ENCODE assay signal across 12 mouse cellular contexts in genomic region chr1:52971881-52972503, GRCm38 (mm10). TPM values are rescaled to one million over a fixed set of nuclear protein-coding genes. Genes with fewer than 3 reads are reported as not detected.
DNase-seq lines count a peak whose midpoint lies in the region; ATAC-seq lines count a peak whose summit lies in the region.
"Had no signal": no experiment of that assay in that cellular context is flagged by ENCODE, and none has a peak within 500 bp of the region (broad histone marks: within the 10 kb centered on the region; RNA-seq: fewer than 3 reads in every experiment).

No protein-coding gene starts in this region.

- H3K27me3 ChIP-seq in forebrain, embryonic 12.5 days: no peaks in the 10 kb centered on the region
- no peaks in the 10 kb centered on the region for H3K27me3 ChIP-seq in forebrain, embryonic 11.5 days (ENCODE audit: control insufficient read depth, insufficient read depth, low read length)
- no peaks in the 10 kb centered on the region for H3K27me3 ChIP-seq in hindbrain, embryonic 13.5 days
- H3K27me3 ChIP-seq in midbrain, embryonic 14.5 days (ENCODE audit: control insufficient read depth, insufficient read depth, low read length): no peaks in the 10 kb centered on the region

- WGBS in forebrain, embryonic 12.5 days: 77% methylated on average over 2 of the region's 2 CpGs
- WGBS in forebrain, embryonic 11.5 days: 81% methylated on average over 2 of the region's 2 CpGs
- WGBS in hindbrain, embryonic 13.5 days: 77% methylated on average over 2 of the region's 2 CpGs
- 62% methylated on average over 2 of the region's 2 CpGs for WGBS in midbrain, embryonic 14.5 days

- no peak overlapping the region for H3K27ac ChIP-seq in forebrain, embryonic 12.5 days
- no peak overlapping the region for H3K27ac ChIP-seq in forebrain, embryonic 11.5 days (ENCODE audit: low read depth, low read length)
- H3K27ac ChIP-seq in hindbrain, embryonic 13.5 days: no peak overlapping the region
- no peak overlapping the region for H3K27ac ChIP-seq in midbrain, embryonic 14.5 days (replicated peaks; ENCODE audit: low read depth, low read length)

- DNase-seq in forebrain, embryonic 11.5 days (ENCODE audit: low spot score): no peak
- DNase-seq in adipocyte (ENCODE audit: low spot score): peak; percentile 7
- DNase-seq in midbrain, embryonic 14.5 days: peak; percentile 67
- no peak for DNase-seq in lung, postnatal 25 days (ENCODE audit: low spot score)
- no peak for DNase-seq in thymus, postnatal 14 days
- no peak for DNase-seq in right cerebral cortex, adult 2 months (ENCODE audit: low spot score in 2 of 2)
- DNase-seq: kidney, adult 9 months had no signal

- no peaks in the 10 kb centered on the region for H3K36me3 ChIP-seq in forebrain, embryonic 12.5 days (replicated peaks)
- H3K36me3 ChIP-seq in forebrain, embryonic 11.5 days (ENCODE audit: control insufficient read depth, insufficient read depth, low read length): no peaks in the 10 kb centered on the region
- no peaks in the 10 kb centered on the region for H3K36me3 ChIP-seq in hindbrain, embryonic 13.5 days
- no peaks in the 10 kb centered on the region for H3K36me3 ChIP-seq in midbrain, embryonic 14.5 days (ENCODE audit: control insufficient read depth, insufficient read depth, low read length)

- no peaks in the 10 kb centered on the region for H3K9me3 ChIP-seq in forebrain, embryonic 12.5 days
- H3K9me3 ChIP-seq in forebrain, embryonic 11.5 days (ENCODE audit: control insufficient read depth, low read length): no peaks in the 10 kb centered on the region
- H3K9me3 ChIP-seq in hindbrain, embryonic 13.5 days: no peaks in the 10 kb centered on the region
- H3K9me3 ChIP-seq in midbrain, embryonic 14.5 days (ENCODE audit: control insufficient read depth, low read length): no peaks in the 10 kb centered on the region

- H3K4me3 ChIP-seq in forebrain, embryonic 12.5 days (replicated peaks): no peak overlapping the region
- H3K4me3 ChIP-seq in forebrain, embryonic 11.5 days (ENCODE audit: low read depth, low read length): no peak overlapping the region
- H3K4me3 ChIP-seq in hindbrain, embryonic 13.5 days: no peak overlapping the region
- no peak overlapping the region for H3K4me3 ChIP-seq in midbrain, embryonic 14.5 days (replicated peaks; ENCODE audit: low read depth, low read length)

- ATAC-seq in forebrain, embryonic 12.5 days (ENCODE audit: low FRiP score): 0 out of 2 replicates have a peak, but pooled peaks have one; percentile 60
- ATAC-seq in forebrain, embryonic 11.5 days (replicated peaks; ENCODE audit: low FRiP score): no peak; the same call in 1 of the 2 replicates
- ATAC-seq in hindbrain, embryonic 13.5 days (ENCODE audit: low FRiP score): peak; percentile 74
- ATAC-seq in midbrain, embryonic 14.5 days (ENCODE audit: low FRiP score, low TSS enrichment): peak; percentile 60; the same call in 1 of the 2 replicates
- ATAC-seq: lung, postnatal 0 days; Patski had no signal

- 0 out of 2 replicates have a peak, but pooled peaks cover 3% of the 10 kb centered on the region for H3K4me1 ChIP-seq in forebrain, embryonic 12.5 days
- H3K4me1 ChIP-seq in forebrain, embryonic 11.5 days (replicated peaks; ENCODE audit: control insufficient read depth, insufficient read depth, low read length): no peaks in the 10 kb centered on the region
- peaks cover 10% of the 10 kb centered on the region; the same call in 1 of the 2 replicates for H3K4me1 ChIP-seq in hindbrain, embryonic 13.5 days (replicated peaks)
- no peaks in the 10 kb centered on the region for H3K4me1 ChIP-seq in midbrain, embryonic 14.5 days (ENCODE audit: control insufficient read depth, insufficient read depth, low read length)

- no peak overlapping the region for H3K4me2 ChIP-seq in forebrain, embryonic 12.5 days
- H3K4me2 ChIP-seq in forebrain, embryonic 11.5 days (ENCODE audit: low read depth, low read length, severe bottlenecking): no peak overlapping the region
- no peak overlapping the region for H3K4me2 ChIP-seq in hindbrain, embryonic 13.5 days
- no peak overlapping the region for H3K4me2 ChIP-seq in midbrain, embryonic 14.5 days (ENCODE audit: low read length)

- H3K9ac ChIP-seq in forebrain, embryonic 12.5 days: no peak overlapping the region
- H3K9ac ChIP-seq in forebrain, embryonic 11.5 days (ENCODE audit: low read length): no peak overlapping the region
- no peak overlapping the region for H3K9ac ChIP-seq in hindbrain, embryonic 13.5 days
- no peak overlapping the region for H3K9ac ChIP-seq in midbrain, embryonic 14.5 days (replicated peaks; ENCODE audit: low read length)

RNA-seq across cellular contexts. Expression of gene 1700019D03Rik, which starts 48.0 kb away (rescaled TPM):
- polyA plus RNA-seq in forebrain, embryonic 12.5 days (2016; fragmentation: Nextera tagmentation; extraction: Ambion mirVana): 1.8 and 2.2 TPM in 2 replicates
- polyA plus RNA-seq in forebrain, embryonic 11.5 days (2014; fragmentation: Nextera tagmentation; extraction: Ambion mirVana): 2.8 TPM in 2 replicates
- polyA plus RNA-seq in hindbrain, embryonic 13.5 days (2015; fragmentation: Nextera tagmentation; extraction: Ambion mirVana): 2.4 and 3.1 TPM in 2 replicates
- polyA plus RNA-seq in midbrain, embryonic 14.5 days (2014; fragmentation: Nextera tagmentation; extraction: Ambion mirVana): 2.8 and 3.0 TPM in 2 replicates
- polyA plus RNA-seq: C2C12 had no signal

Comparison
In these comparisons a context has a peak if more than half of its experiments do, and no peak if none do; other contexts are left out.
1. DNase-seq: peak in adipocyte (single experiment) and midbrain, embryonic 14.5 days (single experiment); none in forebrain, embryonic 11.5 days (single experiment), lung, postnatal 25 days (single experiment), thymus, postnatal 14 days (single experiment) and right cerebral cortex, adult 2 months (0 of 2).